In genomic region chr9:15033568-15034160, GRCm38 (mm10) we compare ENCODE assay signal across 9 mouse cellular contexts. TPM values are rescaled to one million over a fixed set of nuclear protein-coding genes. Genes with fewer than 3 reads are reported as not detected.
A peak's percentile ranks its signal among the peaks of the same experiment; 100 is the strongest.
DNase-seq lines count a peak whose midpoint lies in the region; ATAC-seq and TF ChIP-seq lines count a peak whose summit lies in the region.
"Had no signal": no experiment of that assay in that cellular context is flagged by ENCODE, and none has a peak within 500 bp of the region (broad histone marks: within the 10 kb centered on the region; RNA-seq: fewer than 3 reads in every experiment).

No protein-coding gene starts in this region.

- no peak for TF ChIP-seq EP300 in MEL (IDR thresholded peaks at IDR 0.05; ENCODE audit: low read depth in 1 of 2, low read length in 2 of 2)

- no peak overlapping the region for H3K9ac ChIP-seq in MEL (ENCODE audit: control insufficient read depth, low read depth, low read length, poor library complexity, severe bottlenecking)
- no peak overlapping the region for H3K9ac ChIP-seq in kidney, postnatal 0 days (ENCODE audit: low read depth, low read length)
- no peak overlapping the region for H3K9ac ChIP-seq in forebrain, embryonic 16.5 days (replicated peaks; ENCODE audit: low read depth, low read length)
- H3K9ac ChIP-seq: limb, embryonic 13.5 days had no signal

- H3K4me2 ChIP-seq in kidney, postnatal 0 days (ENCODE audit: low read length) = no peak overlapping the region
- H3K4me2 ChIP-seq in forebrain, embryonic 16.5 days (ENCODE audit: low read length) = no peak overlapping the region
- H3K4me2 ChIP-seq: limb, embryonic 13.5 days had no signal

- H3K36me3 ChIP-seq in MEL (ENCODE audit: control insufficient read depth in 1 of 2, insufficient read depth in 2 of 2, low read length in 2 of 2) = no peaks in the 10 kb centered on the region
- 0 out of 2 replicates have a peak, but pooled peaks cover 4% of the 10 kb centered on the region for H3K36me3 ChIP-seq in kidney, postnatal 0 days (ENCODE audit: insufficient read depth, low read length)
- peaks cover 4% of the 10 kb centered on the region; the same call in 1 of the 2 replicates for H3K36me3 ChIP-seq in forebrain, embryonic 16.5 days (ENCODE audit: control insufficient read depth, insufficient read depth)

- H3K27ac ChIP-seq in left cerebral cortex, adult 2 months = no peak overlapping the region
- H3K27ac ChIP-seq in MEL (ENCODE audit: control insufficient read depth, low read depth, low read length) = no peak overlapping the region
- no peak overlapping the region for H3K27ac ChIP-seq in kidney, postnatal 0 days
- H3K27ac ChIP-seq in forebrain, embryonic 16.5 days (ENCODE audit: low read length) = no peak overlapping the region
- H3K27ac ChIP-seq: limb, embryonic 13.5 days had no signal

- no peaks in the 10 kb centered on the region for H3K79me2 ChIP-seq in MEL (ENCODE audit: control insufficient read depth, insufficient read depth, low read length, poor library complexity)

- TF ChIP-seq CTCF in left cerebral cortex, adult 2 months (IDR thresholded peaks at IDR 0.05) = peak; percentile 76
- peak; percentile 64 to 90 (median 88) for TF ChIP-seq CTCF in MEL (IDR thresholded peaks at IDR 0.05 in 2 of 3, conservative IDR thresholded peaks at IDR 0.05 in 1 of 3; ENCODE audit: control insufficient read depth in 1 of 3, insufficient read depth in 1 of 3, low read depth in 2 of 3, low read length in 3 of 3, poor library complexity in 1 of 3, severe bottlenecking in 1 of 3)
- peak; percentile 70 for TF ChIP-seq CTCF in kidney, postnatal 0 days (IDR thresholded peaks at IDR 0.05; ENCODE audit: low read depth)

- no peaks in the 10 kb centered on the region for H3K9me3 ChIP-seq in MEL (replicated peaks; ENCODE audit: insufficient read depth, low read length)
- no peaks in the 10 kb centered on the region for H3K9me3 ChIP-seq in kidney, postnatal 0 days (replicated peaks; ENCODE audit: low read length)
- H3K9me3 ChIP-seq in forebrain, embryonic 16.5 days (ENCODE audit: control insufficient read depth, low read length) = no peaks in the 10 kb centered on the region
- H3K9me3 ChIP-seq: limb, embryonic 13.5 days had no signal

- H3K27me3 ChIP-seq in MEL (ENCODE audit: control insufficient read depth in 1 of 2, insufficient read depth in 2 of 2, low read length in 2 of 2) = no peaks in the 10 kb centered on the region
- no peaks in the 10 kb centered on the region for H3K27me3 ChIP-seq in kidney, postnatal 0 days (ENCODE audit: insufficient read depth, low read length)
- no peaks in the 10 kb centered on the region for H3K27me3 ChIP-seq in forebrain, embryonic 16.5 days (replicated peaks; ENCODE audit: control insufficient read depth, insufficient read depth, low read length)
- H3K27me3 ChIP-seq: limb, embryonic 13.5 days had no signal

- TF ChIP-seq RAD21 in MEL (IDR thresholded peaks at IDR 0.05; ENCODE audit: low read depth, low read length) = peak; percentile 62

- ATAC-seq in kidney, postnatal 0 days (replicated peaks; ENCODE audit: low FRiP score, low read depth) = no peak
- no peak for ATAC-seq in forebrain, embryonic 16.5 days

- H3K4me1 ChIP-seq in MEL (ENCODE audit: control insufficient read depth in 1 of 2, insufficient read depth in 2 of 2, low read length in 2 of 2) = no peaks in the 10 kb centered on the region
- no peaks in the 10 kb centered on the region; the same call in 1 of the 2 replicates for H3K4me1 ChIP-seq in kidney, postnatal 0 days (replicated peaks; ENCODE audit: insufficient read depth, low read length)
- H3K4me1 ChIP-seq in forebrain, embryonic 16.5 days (replicated peaks; ENCODE audit: control insufficient read depth, insufficient read depth, low read length) = peaks cover 9% of the 10 kb centered on the region

- no peak overlapping the region for H3K4me3 ChIP-seq in left cerebral cortex, adult 2 months
- H3K4me3 ChIP-seq in MEL (ENCODE audit: control insufficient read depth in 1 of 2, insufficient read depth in 1 of 2, low read depth in 2 of 2, low read length in 2 of 2) = no peak overlapping the region
- H3K4me3 ChIP-seq in kidney, postnatal 0 days (replicated peaks; ENCODE audit: low read depth, low read length) = no peak overlapping the region
- H3K4me3 ChIP-seq in forebrain, embryonic 16.5 days (replicated peaks; ENCODE audit: low read length) = no peak overlapping the region
- H3K4me3 ChIP-seq: limb, embryonic 13.5 days had no signal

- TF ChIP-seq POLR2A in MEL (IDR thresholded peaks at IDR 0.05; ENCODE audit: control insufficient read depth in 1 of 2, insufficient read depth in 1 of 2, low read depth in 1 of 2, low read length in 2 of 2, poor library complexity in 1 of 2) = no peak

- WGBS in kidney, postnatal 0 days = 72% methylated on average over 5 of the region's 5 CpGs
- 69% methylated on average over 5 of the region's 5 CpGs for WGBS in forebrain, embryonic 16.5 days

- peak; percentile 52 for DNase-seq in cerebellum, postnatal 10 days
- DNase-seq in cerebellum, adult 9-10 months = no peak
- DNase-seq in left cerebral cortex, adult 2 months (ENCODE audit: extremely low spot score in 1 of 2, low spot score in 2 of 2) = peak; percentile 42 to 43
- DNase-seq in left cerebral cortex, adult 8-10 months (ENCODE audit: low spot score in 2 of 2) = no peak
- peak; percentile 66 for DNase-seq in MEL (ENCODE audit: low read depth, low spot score)
- peak; percentile 54 for DNase-seq in kidney, postnatal 0 days (ENCODE audit: low spot score)
- peak; percentile 53 for DNase-seq in thymus, postnatal 14 days

- intact Hi-C loops in left cerebral cortex, adult 2 months (cut with DNase I) = loop anchor here (2.0 to 5.0 kb wide), 2 partner anchors 134 to 177 kb away; no protein-coding TSS in a partner anchor

TF ChIP-seq in MEL, 35 proteins besides CTCF, POLR2A, EP300 and RAD21:
- TF ChIP-seq USF2 (IDR thresholded peaks at IDR 0.05; ENCODE audit: borderline replicate concordance in 1 of 2, insufficient read depth in 1 of 2, low read depth in 1 of 2, low read length in 2 of 2) (no peak), BHLHE40 (IDR thresholded peaks at IDR 0.05; ENCODE audit: borderline replicate concordance, low read depth, low read length) (peak; percentile 78), MYB (IDR thresholded peaks at IDR 0.05; ENCODE audit: low read depth, low read length) (no peak), ZC3H11A (IDR thresholded peaks at IDR 0.05; ENCODE audit: low read depth, low read length) (peak; percentile 47), MAFK (IDR thresholded peaks at IDR 0.05; ENCODE audit: borderline replicate concordance, low read depth, low read length) (no peak), SMC3 (IDR thresholded peaks at IDR 0.05; ENCODE audit: low read depth, low read length) (peak; percentile 95), E2F4 (IDR thresholded peaks at IDR 0.05; ENCODE audit: borderline replicate concordance, low read depth, low read length) (no peak), GATA1 (IDR thresholded peaks at IDR 0.05; ENCODE audit: low read depth, low read length) (0 out of 2 replicates have a peak, but pooled peaks have one; percentile 13), ZNF384 (IDR thresholded peaks at IDR 0.05; ENCODE audit: low read depth, low read length) (peak; percentile 91), MAX (IDR thresholded peaks at IDR 0.05; ENCODE audit: low read length) (0 out of 2 replicates have a peak, but pooled peaks have one; percentile 20)

RNA-seq across cellular contexts. Expression of gene Panx1, which starts 11.6 kb away (rescaled TPM):
- 10 to 100 TPM; 33.6 to 36.1 TPM for total RNA-seq in left cerebral cortex, adult 2 months (2021)
- total RNA-seq in left cerebral cortex, adult 8-10 months (2022) = 10 to 100 TPM; 26.5 to 30.1 (median 28.0) TPM
- total RNA-seq in MEL (2012; rRNA removed) = 10.6 and 12.5 TPM in 2 replicates
- polyA plus RNA-seq in MEL (2012; ENCODE audit: insufficient read depth in 1 of 2, insufficient read length in 2 of 2, low read depth in 1 of 2, low replicate concordance in 2 of 2, missing spikeins in 1 of 2) = 10 to 100 TPM in 1 of 2 experiments, not detected in 1; 20.3 TPM
- polyA plus RNA-seq in kidney, postnatal 0 days (2015; fragmentation: Nextera tagmentation; extraction: Ambion mirVana) = 29.9 and 37.3 TPM in 2 replicates
- 136 and 138 TPM in 2 replicates for polyA plus RNA-seq in forebrain, embryonic 16.5 days (2015; fragmentation: Nextera tagmentation; extraction: Ambion mirVana)

Comparison
In these comparisons a context has a peak if more than half of its experiments do, and no peak if none do; other contexts are left out.
1. DNase-seq: peak in cerebellum, postnatal 10 days (2 of 2), left cerebral cortex, adult 2 months (2 of 2), MEL (single experiment), kidney, postnatal 0 days (single experiment) and thymus, postnatal 14 days (single experiment); none in cerebellum, adult 9-10 months (single experiment) and left cerebral cortex, adult 8-10 months (0 of 2).
2. Peak in every context shown above with its lines, with median percentiles within 50 percentile points of each other: CTCF ChIP-seq.